Mouse (Mus musculus): Measurements from ENCODE around the gene Erc1.
A peak's percentile ranks its signal among the peaks of the same experiment; 100 is the strongest.
"Not testable (repeated sequence)": the region's sequence is repeated elsewhere in the genome, so short reads cannot be mapped to it uniquely, and the experiment has no call there.

The Erc1 gene

DNA sequence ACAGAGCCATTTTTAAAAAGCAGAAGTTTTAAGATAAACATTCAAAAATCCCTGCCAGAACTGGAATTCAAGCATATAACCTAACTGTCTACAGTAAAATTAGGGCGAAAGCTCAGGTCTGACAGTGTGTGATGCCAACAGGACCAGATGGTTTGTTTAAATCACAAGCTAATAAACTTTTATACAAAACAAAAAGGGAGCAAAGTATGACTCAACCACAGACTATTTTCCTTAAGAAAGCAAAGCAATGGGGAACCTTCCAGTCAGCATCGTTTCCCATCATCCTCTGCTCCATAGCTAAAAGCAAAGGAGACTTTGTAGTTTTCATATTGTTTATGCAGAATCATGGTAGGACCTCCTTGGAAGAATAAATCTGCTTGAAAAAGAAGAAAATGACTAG, 143.1 kb downstream of the Erc1 start:
- DNase-seq = no peak

DNA sequence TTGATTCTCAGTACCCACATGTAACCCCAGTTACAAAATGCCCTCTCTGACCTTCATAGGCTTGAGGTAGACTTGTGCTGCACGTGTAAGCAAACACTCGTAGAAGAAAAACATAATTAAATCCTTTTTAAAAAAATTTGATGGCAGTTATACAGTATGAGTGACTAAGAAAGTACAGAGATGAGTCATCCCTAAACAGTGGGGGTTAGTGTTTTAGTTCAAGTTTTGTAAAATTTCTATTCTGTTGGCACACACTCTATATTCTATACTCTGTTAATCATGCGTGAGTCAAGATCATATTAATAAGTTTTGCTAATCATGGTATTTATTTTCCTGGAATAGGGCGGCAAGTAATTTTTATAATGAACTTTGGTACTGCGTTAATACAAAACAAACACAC, 155.2 kb downstream of the Erc1 start:
- no peak for DNase-seq

DNA sequence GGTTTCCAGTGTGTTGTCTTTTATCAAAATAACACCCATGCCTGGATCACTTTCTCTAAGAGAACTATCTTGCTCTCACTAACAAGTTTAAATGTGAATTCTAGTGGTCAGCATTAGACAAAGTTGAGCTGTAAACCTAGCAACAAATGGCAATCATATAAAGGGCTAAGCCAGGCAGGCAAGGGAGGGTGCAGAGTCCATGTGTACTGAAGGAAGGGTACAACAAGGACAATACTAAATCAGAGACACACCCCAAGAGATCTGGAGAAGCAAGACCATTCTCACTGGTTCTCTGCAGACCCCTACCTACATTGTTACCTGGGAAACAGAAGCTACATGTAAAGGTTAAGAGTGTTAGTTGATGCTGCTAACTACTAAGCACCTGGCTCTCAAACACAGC, 161.5 kb downstream of the Erc1 start:
- DNase-seq = no peak

DNA sequence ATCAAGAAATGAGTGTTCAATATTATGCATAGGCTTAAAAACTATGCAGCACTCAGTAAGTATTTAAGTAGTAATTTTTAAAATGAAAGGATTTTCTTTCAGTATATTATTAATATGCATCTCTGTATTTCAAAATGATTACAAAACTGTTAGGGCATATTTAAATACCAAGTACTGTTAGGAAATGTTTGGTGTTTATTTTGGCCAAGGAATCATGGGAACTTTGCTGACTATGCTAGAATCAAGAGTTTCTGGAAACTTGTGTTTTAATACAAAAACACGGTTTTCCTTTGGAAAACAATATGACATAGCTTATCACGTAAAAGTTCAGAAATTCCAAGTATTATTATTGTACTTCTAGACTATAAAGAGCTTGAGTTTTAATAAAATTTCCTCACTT, 167.2 kb downstream of the Erc1 start:
- DNase-seq = no peak

DNA sequence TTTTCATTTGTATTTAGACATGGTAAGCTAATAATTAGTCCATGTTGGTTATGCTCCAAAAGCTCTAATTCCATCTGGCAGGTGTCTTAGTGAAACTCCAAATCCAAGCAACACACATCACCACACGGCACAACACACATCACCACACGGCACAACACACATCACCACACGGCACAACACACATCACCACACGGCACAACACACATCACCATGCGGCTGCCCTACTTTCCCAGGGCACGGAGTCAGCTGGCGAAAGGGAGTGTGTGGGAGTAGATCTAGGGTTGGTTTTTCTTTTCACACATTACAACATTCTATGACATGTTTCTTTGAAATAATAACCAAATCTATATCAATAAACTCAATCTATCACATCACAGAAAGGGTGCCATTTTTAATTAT, 173.2 kb downstream of the Erc1 start:
- no peak for DNase-seq

DNA sequence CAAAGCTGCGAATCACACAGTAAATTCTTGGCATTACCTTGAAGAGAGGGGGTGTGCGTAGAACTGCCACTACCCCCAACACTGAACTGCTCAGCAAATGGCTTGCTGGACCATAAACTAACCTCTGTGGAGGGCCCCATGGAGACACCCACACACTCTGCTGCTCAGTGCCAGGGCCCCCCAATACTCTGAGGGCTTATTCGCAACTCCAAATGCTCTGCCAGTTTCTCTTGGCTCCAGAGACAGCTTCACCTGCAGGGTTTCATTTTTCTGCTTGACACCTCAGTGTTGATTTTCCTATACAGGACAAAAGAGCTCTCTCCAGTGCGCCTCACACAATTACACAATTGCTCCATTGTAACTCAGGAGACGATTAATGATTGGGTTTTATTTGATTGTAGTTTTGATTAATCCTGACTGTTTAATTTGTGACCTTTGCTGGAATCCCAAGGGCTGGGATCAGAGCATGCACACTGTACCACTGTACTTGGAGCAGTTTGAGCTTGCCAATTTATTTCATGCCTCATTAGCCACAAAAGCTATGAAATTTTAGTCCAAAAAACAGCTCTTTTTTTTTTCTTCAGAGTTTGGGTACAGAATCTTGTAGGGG, 173.7 kb downstream of the Erc1 start:
- no peak for DNase-seq

DNA sequence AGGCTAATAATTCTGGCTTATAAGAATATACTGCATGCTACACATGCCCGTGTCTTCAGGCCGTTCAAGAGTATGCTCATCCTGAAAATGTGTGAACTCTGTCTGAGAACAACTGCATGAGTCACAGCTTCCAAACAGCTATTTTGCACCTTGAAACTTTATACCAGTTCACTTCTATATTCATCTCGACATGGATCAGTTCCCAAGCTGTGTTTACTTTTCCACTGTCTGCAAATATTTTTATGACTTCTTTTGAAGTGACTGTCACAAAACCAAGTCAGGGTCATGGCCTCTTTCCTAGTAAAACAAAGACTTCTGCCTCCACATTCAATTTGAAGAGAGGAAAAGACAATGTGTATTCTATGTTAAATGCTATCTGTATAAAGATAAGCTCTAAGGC, 178.2 kb downstream of the Erc1 start:
- no peak for DNase-seq

DNA sequence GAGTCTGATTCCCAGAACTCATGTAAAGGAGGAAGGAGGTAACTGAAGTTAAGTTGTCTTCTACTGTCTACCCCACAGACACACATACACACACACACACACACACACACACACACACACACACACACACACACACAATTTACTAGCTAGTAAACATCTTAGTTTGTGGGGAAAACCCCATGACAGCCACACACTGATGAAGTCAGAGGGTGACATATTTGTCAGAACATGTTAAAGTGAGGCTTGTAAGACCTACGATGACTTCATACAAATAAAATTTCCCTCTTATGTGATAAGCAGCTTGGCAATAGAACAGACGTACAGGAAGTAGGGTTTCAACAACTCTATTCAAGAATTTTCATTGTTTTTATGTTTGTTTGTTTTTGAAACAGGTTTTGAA, 185.0 kb downstream of the Erc1 start:
- DNase-seq = no peak

DNA sequence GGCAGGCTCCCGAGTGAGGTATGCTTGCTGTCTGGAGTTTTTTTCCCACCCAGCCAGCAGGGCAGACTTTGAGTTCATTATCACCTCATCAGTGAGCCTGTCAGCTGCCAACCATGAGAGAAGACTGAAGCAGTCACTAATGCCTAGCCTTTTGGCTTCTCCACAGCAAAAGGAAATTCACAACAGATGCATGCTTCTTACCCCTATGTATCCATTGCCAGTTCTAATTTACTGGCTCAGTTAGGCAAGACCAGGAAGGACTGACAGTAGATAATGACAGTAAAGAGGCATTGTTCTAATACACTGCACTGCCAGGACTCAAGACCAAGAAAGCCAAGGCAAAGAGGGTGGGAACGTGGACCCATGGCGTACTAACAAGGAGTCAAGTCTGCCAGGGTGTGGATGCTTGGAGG, 186.9 kb downstream of the Erc1 start:
- DNase-seq = peak in 1 of 2 experiments; percentile 23

DNA sequence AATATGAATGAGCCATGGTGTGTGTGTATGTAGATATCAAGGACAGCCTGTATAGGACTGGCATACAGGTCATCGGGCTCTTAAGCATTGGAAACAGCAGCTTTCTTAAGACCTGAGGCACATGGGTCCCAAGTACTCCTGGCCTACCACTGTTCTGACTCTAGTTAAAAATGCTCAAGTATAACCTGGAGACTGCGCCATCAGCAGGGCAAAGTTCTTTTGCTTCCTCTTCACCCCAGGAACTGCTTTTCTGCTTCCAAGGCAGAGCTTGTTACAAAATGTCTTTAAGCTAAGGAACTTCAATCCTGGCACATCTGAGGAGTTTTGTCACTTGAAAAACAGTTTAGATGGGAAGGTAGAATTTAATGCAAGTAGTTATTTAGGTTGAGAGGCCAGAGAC, 189.5 kb downstream of the Erc1 start:
- no peak for DNase-seq

DNA sequence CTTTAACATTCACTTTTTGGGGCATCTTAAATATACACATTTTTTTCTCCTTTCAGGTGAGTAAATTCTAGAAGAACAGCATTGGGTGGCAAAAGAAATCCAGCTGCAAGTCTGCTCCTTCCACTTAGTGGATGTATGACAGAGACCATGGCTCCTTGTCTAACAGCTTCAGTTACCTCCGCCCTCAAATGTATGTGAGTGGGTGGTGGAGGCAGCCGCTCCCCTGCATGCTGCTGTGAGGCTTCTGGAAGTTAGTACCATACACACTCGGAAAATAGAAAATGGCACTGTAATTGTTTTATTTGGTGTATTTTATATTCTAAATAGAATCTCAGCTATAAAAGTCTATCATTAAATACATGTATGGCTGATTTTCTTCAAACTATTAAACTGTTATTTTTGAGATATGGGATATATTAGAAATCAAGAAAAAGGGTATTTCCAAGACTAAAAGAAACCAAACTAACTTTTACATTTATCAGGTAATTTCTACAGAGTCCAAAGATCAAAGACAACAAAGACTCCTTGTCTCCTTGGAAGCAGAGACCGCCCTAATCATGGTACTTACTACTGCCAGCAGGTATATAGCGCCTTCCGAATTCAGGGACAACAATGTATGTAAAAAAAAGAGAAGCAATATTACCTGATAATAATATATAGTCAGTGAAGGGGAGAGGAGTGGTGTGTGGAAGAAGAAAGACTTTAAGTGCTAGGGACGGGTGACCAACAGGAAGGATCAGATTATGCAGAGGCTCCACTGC, 190.4 kb downstream of the Erc1 start:
- DNase-seq = no peak

DNA sequence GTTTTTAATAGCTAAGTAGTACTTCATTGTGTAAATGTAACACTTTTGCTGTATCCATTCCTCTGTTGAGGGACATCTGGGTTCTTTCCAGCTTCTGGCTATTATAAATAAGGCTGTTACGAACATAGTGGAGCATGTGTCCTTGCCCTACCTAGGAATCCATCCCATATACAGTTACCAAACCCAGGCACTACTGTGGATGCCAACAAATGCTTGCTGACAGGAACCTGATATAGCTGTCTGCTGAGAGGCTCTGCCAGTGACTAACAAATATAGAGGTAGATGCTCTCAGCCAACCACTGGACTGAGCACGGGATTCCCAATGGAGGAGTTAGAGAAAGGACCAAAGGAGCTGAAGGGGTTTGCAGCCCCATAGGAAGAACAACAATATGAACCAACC, 193.2 kb downstream of the Erc1 start:
- not testable (repeated sequence) for DNase-seq

DNA sequence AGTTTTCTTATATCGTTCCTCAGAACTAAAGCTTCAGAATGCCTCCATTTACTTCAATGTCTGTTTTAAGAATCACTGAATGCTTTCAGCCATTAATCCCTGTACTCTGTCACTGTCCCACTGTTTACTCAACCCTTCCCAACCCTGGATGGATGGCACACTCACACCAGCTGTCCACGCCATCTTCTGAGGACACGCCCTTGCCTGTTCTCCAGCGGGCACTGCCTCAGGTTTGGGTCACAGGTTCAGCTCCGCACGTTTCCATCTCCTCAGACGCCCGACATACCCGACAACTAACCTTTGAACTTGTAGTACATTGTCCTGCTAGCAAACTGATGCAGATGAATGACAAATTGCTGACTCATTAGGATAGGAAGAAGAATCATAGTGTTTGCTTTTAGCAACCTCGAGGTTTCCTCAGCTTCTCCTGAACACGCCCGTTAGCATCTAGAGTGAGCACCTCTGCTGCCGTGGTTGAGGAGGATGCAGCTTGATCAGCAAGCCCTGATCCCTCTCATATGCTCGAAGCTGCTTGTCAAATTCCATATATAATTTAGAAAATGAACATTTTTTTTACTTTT, 204.0 kb downstream of the Erc1 start:
- DNase-seq = no peak

DNA sequence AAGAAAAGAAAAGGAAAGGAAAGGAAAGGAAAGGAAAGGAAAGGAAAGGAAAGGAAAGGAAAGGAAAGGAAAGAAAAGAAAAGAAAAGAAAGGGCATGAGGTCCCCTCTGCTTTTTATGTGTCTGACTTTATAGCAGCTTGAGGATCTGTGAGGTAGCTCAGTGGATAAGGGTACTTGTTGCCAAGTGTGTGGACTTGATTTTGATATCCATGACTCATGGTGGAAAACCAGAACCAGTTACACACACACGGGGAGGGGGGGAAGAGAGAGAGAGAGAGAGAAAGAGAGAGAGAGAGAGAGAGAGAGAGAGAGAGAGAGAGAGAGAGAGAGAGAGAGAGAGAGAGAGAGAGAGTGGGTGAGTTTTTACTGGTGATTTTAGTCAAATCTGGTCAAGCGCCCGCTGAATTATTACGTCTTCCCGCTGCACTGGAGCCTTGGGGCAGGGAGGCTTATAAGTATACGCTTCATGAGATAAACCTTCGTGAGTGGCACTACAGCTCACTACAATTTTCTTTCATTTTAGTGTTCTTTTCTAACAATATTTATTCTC, 204.7 kb downstream of the Erc1 start:
- DNase-seq = no peak

DNA sequence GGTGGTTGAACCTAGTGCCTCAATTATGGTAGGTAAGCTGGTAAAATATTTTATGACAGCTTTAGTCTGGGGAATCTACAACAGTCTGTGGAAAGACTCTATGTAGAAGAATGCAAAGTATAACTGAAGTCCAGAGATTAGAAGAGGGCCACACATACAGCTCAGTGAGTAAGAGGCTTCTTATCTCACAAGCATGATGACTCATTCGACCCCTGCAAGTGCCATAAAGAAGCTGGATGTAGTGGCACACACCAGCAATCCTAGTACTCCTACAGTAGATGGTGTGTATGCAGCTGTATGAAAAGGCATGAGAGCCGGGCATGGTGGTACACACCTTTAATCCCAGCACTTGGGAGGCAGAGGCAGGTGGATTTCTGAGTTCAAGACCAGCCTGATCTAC, 205.2 kb downstream of the Erc1 start:
- DNase-seq = no peak

DNA sequence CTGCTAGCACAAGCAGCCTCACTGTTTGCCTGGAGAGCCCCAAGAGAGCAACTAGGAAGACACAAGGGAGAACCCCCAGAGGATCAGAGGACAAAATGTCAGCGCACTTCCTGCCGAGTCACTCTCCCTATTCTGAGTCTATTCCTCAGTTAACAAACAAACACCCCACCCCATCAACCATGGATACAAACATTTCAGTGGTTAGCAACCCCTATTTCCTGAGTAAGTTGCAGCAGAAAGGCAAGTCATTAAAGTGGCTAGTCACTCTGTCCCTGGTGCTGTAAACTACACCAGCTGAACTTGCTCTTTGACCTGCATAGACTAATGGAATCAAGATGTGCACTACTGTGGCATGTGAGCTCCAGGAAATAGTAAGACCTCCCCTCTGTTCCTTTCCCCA, 212.3 kb downstream of the Erc1 start:
- peak in 1 of 2 experiments; percentile 19 for DNase-seq

DNA sequence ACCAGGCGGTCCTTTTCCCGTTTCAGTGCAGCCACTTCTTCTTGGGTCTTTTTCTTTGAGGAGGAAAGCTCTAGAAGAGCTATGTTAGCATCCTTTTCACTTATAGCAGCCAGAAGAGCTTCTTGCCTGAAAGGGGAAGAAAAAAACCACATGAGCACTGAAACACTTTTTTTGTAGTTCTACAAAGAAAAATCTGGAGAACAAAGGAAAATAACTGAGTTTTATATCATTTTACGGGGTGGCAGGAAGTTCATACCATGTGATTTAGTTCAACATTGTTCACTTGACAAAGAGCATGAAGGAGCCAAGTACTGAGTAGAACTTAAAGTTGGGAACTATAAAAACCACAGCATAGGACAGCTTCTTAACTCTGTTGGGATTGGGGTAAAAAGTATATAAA, 217.3 kb downstream of the Erc1 start:
- no peak for DNase-seq

DNA sequence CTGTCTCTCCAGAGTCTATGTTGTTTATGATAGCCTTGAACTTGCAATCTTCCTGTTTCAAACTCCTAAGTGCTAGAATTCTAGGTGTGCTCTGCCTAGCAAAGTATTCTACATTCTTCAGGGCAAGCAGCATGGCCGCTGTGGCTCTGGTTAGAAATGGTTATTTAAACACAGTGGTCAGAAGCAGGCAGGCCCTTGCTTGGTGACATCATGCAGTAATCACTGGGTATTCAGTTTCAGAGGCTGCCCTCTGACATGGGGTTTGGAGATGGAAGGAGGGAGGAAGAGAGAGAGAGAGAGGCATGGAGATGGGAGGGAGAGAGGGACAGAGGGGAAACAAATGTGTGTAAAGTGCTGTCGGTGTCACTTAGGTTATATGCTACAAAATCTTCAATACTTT, 246.6 kb downstream of the Erc1 start:
- no peak for DNase-seq

DNA sequence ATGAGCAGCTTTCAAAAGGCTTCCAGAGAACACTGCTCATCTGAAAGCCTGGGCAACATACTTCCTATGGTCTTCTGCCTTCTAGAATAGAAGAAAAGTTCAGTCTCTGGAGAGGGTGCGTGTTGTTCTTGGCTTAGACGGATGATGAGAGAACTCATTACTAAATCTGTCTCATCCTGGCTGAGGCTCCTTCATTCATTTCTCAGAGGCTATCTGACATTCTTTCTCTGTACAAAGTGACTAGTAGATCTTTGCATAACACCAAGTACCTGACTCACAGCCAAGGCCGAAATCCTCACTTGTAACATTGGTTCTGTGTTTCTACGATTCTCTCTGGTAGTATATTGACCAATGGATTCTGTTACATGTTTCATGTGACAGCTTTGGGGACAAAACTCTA, 252.5 kb downstream of the Erc1 start:
- DNase-seq = no peak

DNA sequence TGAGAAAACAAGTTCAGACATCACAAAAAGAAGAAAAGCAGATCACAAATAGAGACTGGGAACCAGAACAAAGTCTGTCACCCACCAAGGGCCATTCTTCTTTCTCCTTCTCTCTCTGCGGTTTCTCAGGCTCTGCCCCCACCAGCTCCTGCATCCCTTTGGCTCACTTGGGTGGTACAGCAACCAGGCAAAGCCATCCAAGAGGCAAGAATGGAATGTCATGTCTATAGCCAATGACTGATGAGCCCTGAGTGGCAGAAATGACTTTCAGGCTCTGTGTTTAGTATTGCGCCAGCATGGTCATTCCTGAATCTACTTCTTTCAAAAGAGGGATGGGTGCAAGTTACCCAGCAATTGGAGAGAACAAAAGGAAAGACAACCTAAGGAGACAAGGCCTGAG, 257.1 kb downstream of the Erc1 start:
- DNase-seq = no peak

DNA sequence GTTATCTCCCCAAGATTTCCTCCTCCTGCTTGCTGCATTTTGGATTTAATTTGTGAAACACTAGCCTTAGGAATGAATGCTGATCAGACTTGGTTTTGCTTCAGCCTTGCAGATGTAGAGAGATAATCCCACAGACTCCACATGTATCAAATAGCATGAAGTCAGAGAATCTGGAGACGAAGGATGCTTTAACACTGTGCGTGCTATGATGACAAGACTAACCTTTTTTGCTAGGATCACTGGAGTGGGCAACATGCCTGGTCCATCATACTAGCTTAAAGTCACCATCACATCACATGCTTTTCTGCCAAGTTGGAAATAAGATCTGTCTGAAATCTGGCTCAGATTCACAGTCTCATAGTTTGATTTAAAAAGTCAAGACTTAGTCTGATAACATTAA, 260.1 kb downstream of the Erc1 start:
- DNase-seq = no peak

DNA sequence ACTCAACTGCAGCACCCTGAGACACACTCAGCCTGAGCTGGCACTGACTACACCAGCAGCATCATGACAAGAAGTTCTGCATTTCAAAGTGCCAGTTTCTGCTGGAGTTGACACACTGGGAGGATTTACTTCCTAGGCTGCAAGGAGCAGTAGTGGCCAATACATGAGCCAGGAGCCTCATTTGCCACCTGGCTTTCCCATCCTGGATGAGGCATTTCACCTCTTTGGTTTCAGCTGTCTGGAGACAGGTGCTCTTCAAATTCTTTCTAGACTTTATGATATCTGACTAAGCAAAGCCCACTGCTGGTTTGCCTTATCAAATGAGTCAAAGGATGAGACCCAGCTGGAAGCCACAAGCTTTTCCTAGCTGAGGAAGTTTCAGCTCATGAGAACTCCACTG, 260.5 kb downstream of the Erc1 start:
- DNase-seq = no peak

DNA sequence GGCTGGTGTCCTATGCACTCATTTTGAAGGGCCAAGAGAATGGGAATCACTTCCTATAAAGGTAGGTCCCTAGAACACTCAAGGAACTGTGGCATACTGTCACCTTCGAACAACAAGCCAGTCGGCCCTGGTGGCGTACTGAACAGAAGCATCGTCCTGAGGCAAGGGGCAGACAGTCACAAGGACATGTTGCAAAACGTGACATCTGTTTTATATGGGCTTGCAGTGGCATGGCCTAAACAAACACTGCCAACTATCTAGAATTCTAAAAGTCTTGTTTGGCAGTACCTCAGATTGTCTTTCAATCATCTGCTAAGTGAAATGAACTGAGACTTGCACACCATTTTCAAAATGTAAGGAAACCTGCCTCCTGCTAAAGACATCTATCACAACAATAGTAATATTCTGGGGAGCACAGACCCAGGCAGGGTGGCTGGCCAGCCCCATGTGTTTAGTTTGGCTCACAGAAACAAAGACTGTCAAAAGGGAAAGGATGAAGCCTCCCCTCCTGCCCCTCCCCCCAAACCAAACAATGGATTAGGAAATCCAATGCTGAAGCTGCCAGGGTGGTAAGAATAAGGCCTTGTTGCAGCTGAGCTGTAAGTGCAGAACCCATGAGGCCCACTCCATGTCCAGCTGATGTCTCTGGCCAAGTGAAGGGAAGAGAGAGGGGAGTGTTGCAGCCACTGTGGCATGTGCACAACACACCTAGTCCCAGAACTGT, 262.2 kb downstream of the Erc1 start:
- DNase-seq = peak in 1 of 2 experiments; percentile 35

DNA sequence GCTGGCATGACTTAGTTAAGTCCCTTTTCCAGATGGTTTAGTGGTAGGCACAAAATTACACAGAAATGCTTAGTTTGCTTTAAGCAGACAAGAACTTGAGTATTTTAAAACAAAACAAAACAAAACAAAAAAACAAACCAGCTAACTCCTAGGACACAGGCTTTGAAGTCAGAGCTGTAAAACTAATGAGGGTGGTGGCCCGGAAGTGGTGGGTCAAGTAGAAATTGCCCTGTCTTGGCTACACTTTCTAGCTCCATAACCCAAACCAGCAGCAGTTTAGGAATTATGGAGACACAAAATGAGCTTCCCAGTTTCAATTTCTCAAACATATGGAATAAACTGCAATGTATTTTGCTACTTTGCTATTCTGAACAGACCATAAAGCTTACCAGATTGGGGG, 263.9 kb downstream of the Erc1 start:
- DNase-seq = peak in 1 of 2 experiments; percentile 56
